Mouse (Mus musculus) heart, postnatal 10 days (tissue): ENCODE measurements around the gene Angptl8. TPM values are rescaled to one million over a fixed set of nuclear protein-coding genes. Genes with fewer than 3 reads are reported as not detected.

ENCODE experiments used
- DNase-seq, 2 experiments: peaks; one replicate each; pipeline ENCODE4 v3.0.0; 2021
- intact Hi-C: fragments of 180-260 bp; cut with DNase I; formaldehyde crosslinking; loops from one replicate; pipeline ENCODE4 v1.15.1; 2025
- microRNA-seq, 2 experiments: library from miRNA; unstranded; fragments of <30 nt; microRNA quantifications; one replicate each; pipeline ENCODE4 v1.2.0; 2022
- total RNA-seq, 2 experiments: library from RNA; stranded (reverse); gene quantifications; 2 replicates each; pipeline ENCODE4 v1.2.3; 2021

Angptl8 gene
- total RNA-seq, 2 experiments from 2014 or later: 0.31 TPM; not detected in 1

DNA sequence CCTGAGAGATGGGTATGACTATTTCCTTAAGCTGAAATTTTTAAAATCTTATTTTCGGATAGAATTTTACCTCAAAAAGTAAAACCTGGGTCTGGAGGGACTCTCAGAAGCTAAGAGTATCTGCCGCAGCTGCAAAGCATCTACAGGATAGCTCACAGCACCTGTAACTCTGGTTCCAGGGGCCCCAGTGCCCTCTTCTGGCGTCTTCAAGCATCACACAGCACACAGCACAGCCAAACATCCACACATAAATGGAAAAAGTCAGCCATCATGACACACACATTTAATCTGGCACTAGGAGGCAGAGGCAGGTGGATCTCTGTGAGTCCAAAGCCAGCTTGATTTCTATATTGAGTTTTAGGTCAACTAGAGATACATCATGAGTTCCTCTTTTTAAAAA is 41.3 kb downstream of the Angptl8 start:
- no peak for DNase-seq
- intact Hi-C loops: no loop called here

Small RNA genes within 50 kb of the gene (microRNA-seq; reads per million reads assigned to microRNA genes)
- gene Mir7083: 8.5 to 17.4 reads per million in 2 experiments

Other genes starting within 250 kb of the Angptl8 start
- gene Timm29, start 242.8 kb upstream of the Angptl8 start, total RNA-seq: 10 to 100 TPM; 45.7 to 45.8 TPM
- gene Yipf2, start 242.7 kb upstream of the Angptl8 start, total RNA-seq: 1 to 10 TPM; 6.8 to 7.9 TPM
- gene Smarca4, start 219.3 kb upstream of the Angptl8 start, total RNA-seq: 10 to 100 TPM; 55.6 to 59.8 TPM
- 10 to 100 TPM in 1 of 2 experiments, 1 to 10 TPM in 1; 8.5 to 10.7 TPM for gene Ldlr, start 112.0 kb upstream of the Angptl8 start, total RNA-seq
- 10 to 100 TPM; 11.9 to 14.5 TPM for gene Spc24, start 75.2 kb upstream of the Angptl8 start, total RNA-seq
- 10 to 100 TPM; 49.5 to 51.9 TPM for gene Kank2, start 36.8 kb upstream of the Angptl8 start, total RNA-seq
- gene Dock6, start 17.1 kb downstream of the Angptl8 start, total RNA-seq: 10 to 100 TPM; 63.0 to 66.5 TPM
- 10 to 100 TPM; 10.3 to 12.6 TPM for gene Rab3d, start 82.7 kb downstream of the Angptl8 start, total RNA-seq
- gene Ccdc159, start 92.0 kb downstream of the Angptl8 start, total RNA-seq: 1 to 10 TPM in 1 of 2 experiments, under 1 TPM in 1; 0.74 to 1.0 TPM
- gene Tmem205, start 92.0 kb downstream of the Angptl8 start, total RNA-seq: 10 to 100 TPM; 24.3 to 28.6 TPM
- 1 to 10 TPM; 2.2 to 2.4 TPM for gene Plppr2, start 101.5 kb downstream of the Angptl8 start, total RNA-seq
- 1 to 10 TPM; 8.7 TPM for gene Swsap1, start 120.2 kb downstream of the Angptl8 start, total RNA-seq
- 1 to 10 TPM; 3.1 to 4.0 TPM for gene Epor, start 128.0 kb downstream of the Angptl8 start, total RNA-seq
- gene Rgl3, start 153.9 kb downstream of the Angptl8 start, total RNA-seq: 1 to 10 TPM; 1.3 to 1.4 TPM
- not detected for gene Ccdc151, start 167.1 kb downstream of the Angptl8 start, total RNA-seq
- gene Prkcsh, start 167.3 kb downstream of the Angptl8 start, total RNA-seq: 10 to 100 TPM; 67.7 to 73.7 TPM
- under 1 TPM; 0.26 to 0.47 TPM for gene Elavl3, start 216.5 kb downstream of the Angptl8 start, total RNA-seq
- under 1 TPM in 1 of 2 experiments, not detected in 1; 0.64 TPM for gene Gm49318, start 235.7 kb downstream of the Angptl8 start, total RNA-seq
- gene Zfp653, start 235.9 kb downstream of the Angptl8 start, total RNA-seq: 1 to 10 TPM; 5.9 to 7.3 TPM
- 10 to 100 TPM; 79.0 to 82.6 TPM for gene Ecsit, start 249.9 kb downstream of the Angptl8 start, total RNA-seq